Mouse (Mus musculus) stomach, embryonic 14.5 days (tissue): ENCODE results near the gene Uri1. TPM values are rescaled to one million over a fixed set of nuclear protein-coding genes. Genes with fewer than 3 reads are reported as not detected.

Source experiments
- ATAC-seq: fragments of 200-750 bp; cut with Nextera tagmentation; 2 replicates; pipeline ENCODE4 v1.8.0; 2017; ENCODE audit warnings: low read depth, moderate TSS enrichment; ENCODE audit not compliant: insufficient number of reproducible peaks, insufficient read depth, low FRiP score
- H3K27ac ChIP-seq: fragments of 300-500 bp; sonication (generic); 2 replicates; pipeline ENCODE4 v1.5.1; 2014; ENCODE audit warnings: mild to moderate bottlenecking, low read length, moderate library complexity, mixed read lengths
- H3K27me3 ChIP-seq: fragments of 300-500 bp; sonication (generic); 2 replicates; pipeline ENCODE4 v1.6.1; 2014; ENCODE audit warnings: low read length, control low read depth, mixed read lengths; ENCODE audit not compliant: control insufficient read depth, insufficient read depth
- H3K36me3 ChIP-seq: fragments of 300-500 bp; sonication (generic); 2 replicates; pipeline ENCODE4 v1.6.1; 2014; ENCODE audit warnings: mild to moderate bottlenecking, control low read depth, low read length, moderate library complexity, mixed read lengths; ENCODE audit not compliant: control insufficient read depth, insufficient read depth
- H3K4me1 ChIP-seq: fragments of 300-500 bp; sonication (generic); 2 replicates; pipeline ENCODE4 v1.6.1; 2014; ENCODE audit warnings: low read length, control low read depth, mixed read lengths; ENCODE audit not compliant: control insufficient read depth, insufficient read depth
- H3K4me2 ChIP-seq: fragments of 300-500 bp; sonication (generic); replicated peaks from 2 replicates; pipeline ENCODE4 v1.6.1; 2014; ENCODE audit warnings: low read depth, low read length, control low read depth
- H3K4me3 ChIP-seq: fragments of 300-500 bp; sonication (generic); 2 replicates; pipeline ENCODE4 v1.5.1; 2014; ENCODE audit warnings: low read depth, low read length, control low read depth
- H3K9ac ChIP-seq: fragments of 300-500 bp; sonication (generic); replicated peaks from 2 replicates; pipeline ENCODE4 v1.6.1; 2014; ENCODE audit warnings: low read depth, mild to moderate bottlenecking, control low read depth, low read length, moderate library complexity, mixed read lengths
- H3K9me3 ChIP-seq: fragments of 300-500 bp; sonication (generic); 2 replicates; pipeline ENCODE4 v1.6.1; 2016; ENCODE audit warnings: low read depth, low read length, control low read depth; ENCODE audit not compliant: control insufficient read depth
- WGBS: fragments of 180-500 bp; shearing (Covaris S2); extraction: QIAGEN DNeasy Blood & Tissue Kit; methylation state at CpG from one replicate; pipeline ENCODE4 v1.1.7; 2014; 5-methylcytosine and 5-hydroxymethylcytosine counted together
- polyA plus RNA-seq: library from polyadenylated mRNA; unstranded; fragments of >200 nt; fragmentation: Nextera tagmentation; extraction: Ambion mirVana; gene quantifications from 2 replicates; pipeline ENCODE4 v1.2.1, GENCODE M21; 2014

Uri1 gene
- polyA plus RNA-seq, 1 experiment from 2014 or later, result 42.0 TPM

GRCm38 (mm10) chr7:38024839-38025238 lies 1.5 kb upstream of the Uri1 start:
- Histone ChIP-seq H3K4me1 (no peaks in the 10 kb centered on the region), H3K4me3 (no peak overlapping the region), H3K4me2 (no peak overlapping the region), H3K9me3 (no peaks in the 10 kb centered on the region), H3K9ac (no peak overlapping the region), H3K36me3 (no peaks in the 10 kb centered on the region), H3K27me3 (no peaks in the 10 kb centered on the region), H3K27ac (no peak overlapping the region)
- WGBS, result 78% methylated on average over 4 of the region's 4 CpGs
- no peak for ATAC-seq

- Histone ChIP-seq H3K4me2 (peak overlapping the region; percentile 50), H3K9ac (no peak overlapping the region), H3K36me3 (no peaks in the 10 kb centered on the region), H3K4me1 (no peaks in the 10 kb centered on the region), H3K27ac (no peak overlapping the region), H3K4me3 (peak overlapping the region; percentile 92), H3K27me3 (no peaks in the 10 kb centered on the region), H3K9me3 (no peaks in the 10 kb centered on the region)
- 38% methylated on average over 2 of the region's 2 CpGs for WGBS
- ATAC-seq, result peak; percentile 10; the same call in 1 of the 2 replicates
Observed at GRCm38 (mm10) chr7:38019770-38020169, 3.6 kb downstream of the Uri1 start.

- H3K27ac ChIP-seq, result peak overlapping the region; percentile 89
- H3K4me1 ChIP-seq, result peaks cover 3% of the 10 kb centered on the region; the same call in 1 of the 2 replicates
- H3K27me3 ChIP-seq, result no peaks in the 10 kb centered on the region
- H3K9me3 ChIP-seq, result no peaks in the 10 kb centered on the region
- under 1% methylated on average over 45 of the region's 49 CpGs for WGBS
- H3K4me3 ChIP-seq, result peak overlapping the region; percentile 92
- ATAC-seq, result peak; percentile 93
- H3K4me2 ChIP-seq, result peak overlapping the region; percentile 50
- peak overlapping the region; percentile 86 for H3K9ac ChIP-seq
- H3K36me3 ChIP-seq, result no peaks in the 10 kb centered on the region
Observed at GRCm38 (mm10) chr7:38019369-38019749, 4.0 kb downstream of the Uri1 start.

GRCm38 (mm10) chr7:38018416-38019368 lies 4.7 kb downstream of the Uri1 start:
- no peaks in the 10 kb centered on the region for H3K36me3 ChIP-seq
- H3K4me3 ChIP-seq, result peak overlapping the region; percentile 92
- ATAC-seq, result peak; percentile 80
- under 1% methylated on average over 66 of the region's 67 CpGs for WGBS
- peak overlapping the region; percentile 89 for H3K27ac ChIP-seq
- peaks cover 3% of the 10 kb centered on the region; the same call in 1 of the 2 replicates for H3K4me1 ChIP-seq
- no peaks in the 10 kb centered on the region for H3K9me3 ChIP-seq
- H3K4me2 ChIP-seq, result peak overlapping the region; percentile 50
- H3K9ac ChIP-seq, result peak overlapping the region; percentile 86
- no peaks in the 10 kb centered on the region for H3K27me3 ChIP-seq

- WGBS, result 60% methylated on average over 5 of the region's 5 CpGs
Observed at GRCm38 (mm10) chr7:38015356-38015755, 8.0 kb downstream of the Uri1 start.

GRCm38 (mm10) chr7:38013946-38014345 lies 9.4 kb downstream of the Uri1 start:
- no peaks in the 10 kb centered on the region for H3K36me3 ChIP-seq
- WGBS, result 44% methylated on average over 3 of the region's 3 CpGs
- no peak overlapping the region for H3K4me3 ChIP-seq
- H3K4me2 ChIP-seq, result no peak overlapping the region
- peaks cover 3% of the 10 kb centered on the region; the same call in 1 of the 2 replicates for H3K4me1 ChIP-seq
- no peak overlapping the region for H3K27ac ChIP-seq
- H3K27me3 ChIP-seq, result no peaks in the 10 kb centered on the region
- ATAC-seq, result no peak
- H3K9ac ChIP-seq, result no peak overlapping the region
- H3K9me3 ChIP-seq, result no peaks in the 10 kb centered on the region

More at GRCm38 (mm10) chr7:38015356-38015755, 8.0 kb downstream of the Uri1 start:
- H3K9me3 ChIP-seq, result no peaks in the 10 kb centered on the region
- H3K4me2 ChIP-seq, result no peak overlapping the region
- H3K36me3 ChIP-seq, result no peaks in the 10 kb centered on the region
- H3K4me3 ChIP-seq, result no peak overlapping the region
- no peak for ATAC-seq
- no peaks in the 10 kb centered on the region for H3K27me3 ChIP-seq
- H3K9ac ChIP-seq, result no peak overlapping the region
- peaks cover 3% of the 10 kb centered on the region; the same call in 1 of the 2 replicates for H3K4me1 ChIP-seq
- H3K27ac ChIP-seq, result no peak overlapping the region

- Histone ChIP-seq H3K9me3 (no peaks in the 10 kb centered on the region), H3K4me1 (peaks cover 3% of the 10 kb centered on the region; the same call in 1 of the 2 replicates), H3K4me2 (no peak overlapping the region), H3K9ac (no peak overlapping the region), H3K36me3 (no peaks in the 10 kb centered on the region), H3K4me3 (no peak overlapping the region), H3K27me3 (no peaks in the 10 kb centered on the region), H3K27ac (no peak overlapping the region)
- no peak for ATAC-seq
- WGBS, result 96% methylated on average over 4 of the region's 4 CpGs
Observed at GRCm38 (mm10) chr7:38012811-38013210, 10.5 kb downstream of the Uri1 start.

- H3K9me3 ChIP-seq, result no peaks in the 10 kb centered on the region
- no peak overlapping the region for H3K9ac ChIP-seq
- 70% methylated on average over 6 of the region's 6 CpGs for WGBS
- no peak overlapping the region for H3K4me2 ChIP-seq
- no peak overlapping the region for H3K4me3 ChIP-seq
- no peak for ATAC-seq
- H3K36me3 ChIP-seq, result no peaks in the 10 kb centered on the region
- H3K27ac ChIP-seq, result no peak overlapping the region
- no peaks in the 10 kb centered on the region for H3K4me1 ChIP-seq
- H3K27me3 ChIP-seq, result no peaks in the 10 kb centered on the region
Observed at GRCm38 (mm10) chr7:38008359-38008758, 15.0 kb downstream of the Uri1 start.
